Mouse (Mus musculus): ENCODE measurements around the gene Rps19bp1. TPM values are rescaled to one million over a fixed set of nuclear protein-coding genes. Genes with fewer than 3 reads are reported as not detected.

Gene Rps19bp1
- polyA plus RNA-seq, 1 experiment from 2014 or later: 21.2 TPM

GRCm38 (mm10) chr15:80215716-80216479, 48.2 kb downstream of the Rps19bp1 start:
- Histone ChIP-seq H3K4me2 (ENCODE audit: low read depth, low read length) (no peak overlapping the region), H3K27ac (ENCODE audit: low read length) (no peak overlapping the region), H3K4me1 (ENCODE audit: control insufficient read depth, low read depth, low read length) (peaks cover 2% of the 10 kb centered on the region), H3K4me3 (ENCODE audit: low read depth, low read length) (no peak overlapping the region), H3K9ac (ENCODE audit: low read depth, low read length) (no peak overlapping the region), H3K9me3 (replicated peaks; ENCODE audit: control insufficient read depth, low read length) (no peaks in the 10 kb centered on the region), H3K27me3 (ENCODE audit: control insufficient read depth, insufficient read depth, low read depth, low read length) (no peaks in the 10 kb centered on the region), H3K36me3 (ENCODE audit: control insufficient read depth, insufficient read depth) (no peaks in the 10 kb centered on the region)
- 17% methylated on average over 9 of the region's 10 CpGs for WGBS (ENCODE audit: insufficient replicate concordance)
- ATAC-seq (ENCODE audit: low read depth): no peak

GRCm38 (mm10) chr15:80213688-80214087, 50.4 kb downstream of the Rps19bp1 start:
- Histone ChIP-seq H3K4me2 (ENCODE audit: low read depth, low read length) (no peak overlapping the region), H3K27ac (ENCODE audit: low read length) (no peak overlapping the region), H3K9me3 (replicated peaks; ENCODE audit: control insufficient read depth, low read length) (no peaks in the 10 kb centered on the region), H3K4me3 (ENCODE audit: low read depth, low read length) (no peak overlapping the region), H3K27me3 (ENCODE audit: control insufficient read depth, insufficient read depth, low read depth, low read length) (no peaks in the 10 kb centered on the region), H3K4me1 (ENCODE audit: control insufficient read depth, low read depth, low read length) (no peaks in the 10 kb centered on the region), H3K36me3 (ENCODE audit: control insufficient read depth, insufficient read depth) (no peaks in the 10 kb centered on the region), H3K9ac (ENCODE audit: low read depth, low read length) (no peak overlapping the region)
- peak; percentile 62 for ATAC-seq (ENCODE audit: low read depth)

Other genes with a start within 250 kb of the Rps19bp1 start
- 0.40 and 0.47 TPM in 2 replicates for gene Pdgfb, start 249.3 kb downstream of the Rps19bp1 start, polyA plus RNA-seq (2015; fragmentation: Nextera tagmentation; extraction: Ambion mirVana)
- 11.3 and 12.7 TPM in 2 replicates for gene Syngr1, start 173.0 kb downstream of the Rps19bp1 start, polyA plus RNA-seq (2015; fragmentation: Nextera tagmentation; extraction: Ambion mirVana)
- 481 and 545 TPM in 2 replicates for gene Rpl3, start 172.4 kb downstream of the Rps19bp1 start, polyA plus RNA-seq (2015; fragmentation: Nextera tagmentation; extraction: Ambion mirVana)
- 11.3 and 12.2 TPM in 2 replicates for gene Tab1, start 131.2 kb downstream of the Rps19bp1 start, polyA plus RNA-seq (2015; fragmentation: Nextera tagmentation; extraction: Ambion mirVana)
- gene Mgat3, start 90.6 kb downstream of the Rps19bp1 start, polyA plus RNA-seq (2015; fragmentation: Nextera tagmentation; extraction: Ambion mirVana): 0.36 and 0.55 TPM in 2 replicates
- gene Mief1, start 30.3 kb downstream of the Rps19bp1 start, polyA plus RNA-seq (2015; fragmentation: Nextera tagmentation; extraction: Ambion mirVana): 14.4 and 16.0 TPM in 2 replicates
- gene AC140267.1, start 28.5 kb downstream of the Rps19bp1 start, polyA plus RNA-seq (2015; fragmentation: Nextera tagmentation; extraction: Ambion mirVana): not detected in 2 replicates
- 138 and 139 TPM in 2 replicates for gene Atf4, start 9.1 kb downstream of the Rps19bp1 start, polyA plus RNA-seq (2015; fragmentation: Nextera tagmentation; extraction: Ambion mirVana)
- not detected in 2 replicates for gene Cacna1i, start 22.9 kb upstream of the Rps19bp1 start, polyA plus RNA-seq (2015; fragmentation: Nextera tagmentation; extraction: Ambion mirVana)